Mouse (Mus musculus): ENCODE measurements around the gene Zmpste24. TPM values are rescaled to one million over a fixed set of nuclear protein-coding genes. Genes with fewer than 3 reads are reported as not detected.
"Not testable (repeated sequence)": the region's sequence is repeated elsewhere in the genome, so short reads cannot be mapped to it uniquely, and the experiment has no call there.

Gene Zmpste24
- polyA plus RNA-seq, 1 experiment from 2014 or later: 21.7 TPM

DNA sequence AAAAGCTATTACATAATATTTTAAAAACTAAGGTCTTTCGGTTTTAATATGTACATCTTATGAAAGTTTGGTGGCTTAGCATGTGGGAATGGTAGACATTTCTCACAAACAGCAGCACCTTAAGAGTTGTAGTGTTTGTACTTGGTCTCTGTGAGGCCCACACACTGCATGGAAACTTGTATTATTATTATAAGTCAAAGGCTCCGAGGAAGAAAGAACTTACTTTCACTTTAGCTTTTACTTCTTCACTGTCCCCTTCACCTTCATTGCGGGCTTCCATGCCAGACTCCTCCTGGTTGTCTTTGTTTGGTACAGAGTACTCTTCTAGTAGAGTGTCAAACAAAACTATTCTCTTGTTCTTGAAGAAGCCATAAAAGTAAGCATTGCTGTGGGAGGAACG, 23.8 kb downstream of the Zmpste24 start:
- Histone ChIP-seq H3K4me3 (replicated peaks; ENCODE audit: low read depth, low read length) (no peak overlapping the region), H3K27me3 (ENCODE audit: control insufficient read depth, insufficient read depth, low read length) (no peaks in the 10 kb centered on the region), H3K9me3 (ENCODE audit: control insufficient read depth, low read length) (no peaks in the 10 kb centered on the region), H3K4me1 (ENCODE audit: control insufficient read depth, insufficient read depth, low read length) (no peaks in the 10 kb centered on the region), H3K36me3 (ENCODE audit: control insufficient read depth, insufficient read depth, low read length) (peaks cover 61% of the 10 kb centered on the region), H3K27ac (replicated peaks; ENCODE audit: low read depth, low read length) (no peak overlapping the region), H3K9ac (replicated peaks; ENCODE audit: low read length) (no peak overlapping the region), H3K4me2 (ENCODE audit: low read length) (no peak overlapping the region)
- DNase-seq (no peak), ATAC-seq (ENCODE audit: low FRiP score, low TSS enrichment) (no peak)
- 87% methylated on average over 4 of the region's 4 CpGs for WGBS

DNA sequence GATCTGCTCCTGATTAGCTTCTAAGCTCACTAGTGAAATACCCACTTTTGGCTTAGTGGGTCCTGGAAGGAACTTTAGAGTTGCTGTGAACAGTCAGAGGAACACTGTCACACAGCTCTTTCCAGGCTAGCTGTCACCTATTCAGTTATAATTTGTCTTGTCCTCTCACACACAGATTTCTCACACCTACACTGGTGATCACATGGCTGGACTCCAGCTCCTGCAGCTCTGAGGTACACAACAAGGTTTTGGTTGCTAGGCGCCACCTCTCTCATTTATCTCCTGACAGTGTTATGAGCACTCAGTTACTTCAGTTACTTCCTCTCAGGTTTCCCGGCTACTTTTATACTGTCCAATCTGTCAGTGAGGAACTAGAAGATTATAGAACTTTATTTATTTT, 32.7 kb downstream of the Zmpste24 start:
- DNase-seq: no peak
- no peak overlapping the region for H3K4me2 ChIP-seq (ENCODE audit: low read length)
- 93% methylated on average over 2 of the region's 2 CpGs for WGBS
- H3K27ac ChIP-seq (replicated peaks; ENCODE audit: low read depth, low read length): no peak overlapping the region
- no peak for ATAC-seq (ENCODE audit: low FRiP score, low TSS enrichment)
- peaks cover 66% of the 10 kb centered on the region for H3K36me3 ChIP-seq (ENCODE audit: control insufficient read depth, insufficient read depth, low read length)
- no peaks in the 10 kb centered on the region for H3K9me3 ChIP-seq (ENCODE audit: control insufficient read depth, low read length)
- no peak overlapping the region for H3K4me3 ChIP-seq (replicated peaks; ENCODE audit: low read depth, low read length)
- no peaks in the 10 kb centered on the region for H3K27me3 ChIP-seq (ENCODE audit: control insufficient read depth, insufficient read depth, low read length)
- H3K4me1 ChIP-seq (ENCODE audit: control insufficient read depth, insufficient read depth, low read length): no peaks in the 10 kb centered on the region
- no peak overlapping the region for H3K9ac ChIP-seq (replicated peaks; ENCODE audit: low read length)

DNA sequence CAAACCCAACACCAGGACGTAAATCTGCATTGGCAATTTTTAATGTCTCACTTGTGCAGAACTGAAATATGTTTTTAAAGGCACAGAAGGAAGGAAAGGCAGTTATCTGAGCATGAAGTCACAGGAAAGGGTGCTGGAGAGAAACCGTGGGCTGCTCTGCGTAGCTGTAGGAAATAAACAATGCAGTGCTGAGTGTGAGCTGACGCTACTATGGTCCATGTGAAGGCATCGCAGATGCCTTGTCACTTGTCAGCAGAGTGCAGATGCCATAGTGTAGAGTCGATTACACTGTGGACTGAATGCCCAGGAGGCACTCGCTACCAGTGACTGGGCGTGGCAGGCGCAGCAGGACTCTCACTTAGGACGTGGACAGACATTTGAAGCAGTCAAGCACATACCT, 38.8 kb downstream of the Zmpste24 start:
- H3K36me3 ChIP-seq (ENCODE audit: control insufficient read depth, insufficient read depth, low read length): peaks cover 48% of the 10 kb centered on the region
- not testable (repeated sequence) for H3K4me1 ChIP-seq (ENCODE audit: control insufficient read depth, insufficient read depth, low read length); H3K27me3 ChIP-seq (ENCODE audit: control insufficient read depth, insufficient read depth, low read length); H3K9ac ChIP-seq (replicated peaks; ENCODE audit: low read length); H3K4me3 ChIP-seq (replicated peaks; ENCODE audit: low read depth, low read length); ATAC-seq (ENCODE audit: low FRiP score, low TSS enrichment); DNase-seq; H3K9me3 ChIP-seq (ENCODE audit: control insufficient read depth, low read length); H3K27ac ChIP-seq (replicated peaks; ENCODE audit: low read depth, low read length); H3K4me2 ChIP-seq (ENCODE audit: low read length)
- WGBS: 92% methylated on average over 10 of the region's 10 CpGs

DNA sequence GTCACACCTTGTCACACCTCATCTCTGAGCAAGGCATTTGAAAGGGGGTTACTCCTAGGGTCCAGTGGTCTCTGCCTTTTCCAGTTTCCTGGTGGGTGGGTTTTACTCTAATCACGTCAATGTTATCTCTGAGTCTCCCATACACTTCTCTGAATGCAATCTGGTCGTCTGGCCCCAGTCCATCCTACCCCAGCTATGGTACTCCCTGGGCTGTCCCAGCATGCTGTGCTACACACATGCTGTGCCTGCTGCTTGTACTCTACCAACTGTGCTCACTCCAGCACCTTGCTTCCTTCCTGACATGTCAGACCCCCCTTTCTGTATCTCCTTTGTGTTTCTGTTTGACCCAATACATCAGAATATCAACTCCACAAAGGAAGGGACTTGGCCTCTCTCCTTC, 41.0 kb downstream of the Zmpste24 start:
- H3K9me3 ChIP-seq (ENCODE audit: control insufficient read depth, low read length): no peaks in the 10 kb centered on the region
- no peak overlapping the region for H3K27ac ChIP-seq (replicated peaks; ENCODE audit: low read depth, low read length)
- no peaks in the 10 kb centered on the region for H3K27me3 ChIP-seq (ENCODE audit: control insufficient read depth, insufficient read depth, low read length)
- no peak for ATAC-seq (ENCODE audit: low FRiP score, low TSS enrichment)
- H3K4me1 ChIP-seq (ENCODE audit: control insufficient read depth, insufficient read depth, low read length): no peaks in the 10 kb centered on the region
- H3K4me3 ChIP-seq (replicated peaks; ENCODE audit: low read depth, low read length): no peak overlapping the region
- no peak overlapping the region for H3K4me2 ChIP-seq (ENCODE audit: low read length)
- WGBS: 70% methylated on average over 2 of the region's 2 CpGs
- no peak overlapping the region for H3K9ac ChIP-seq (replicated peaks; ENCODE audit: low read length)
- no peak for DNase-seq
- peaks cover 33% of the 10 kb centered on the region for H3K36me3 ChIP-seq (ENCODE audit: control insufficient read depth, insufficient read depth, low read length)

DNA sequence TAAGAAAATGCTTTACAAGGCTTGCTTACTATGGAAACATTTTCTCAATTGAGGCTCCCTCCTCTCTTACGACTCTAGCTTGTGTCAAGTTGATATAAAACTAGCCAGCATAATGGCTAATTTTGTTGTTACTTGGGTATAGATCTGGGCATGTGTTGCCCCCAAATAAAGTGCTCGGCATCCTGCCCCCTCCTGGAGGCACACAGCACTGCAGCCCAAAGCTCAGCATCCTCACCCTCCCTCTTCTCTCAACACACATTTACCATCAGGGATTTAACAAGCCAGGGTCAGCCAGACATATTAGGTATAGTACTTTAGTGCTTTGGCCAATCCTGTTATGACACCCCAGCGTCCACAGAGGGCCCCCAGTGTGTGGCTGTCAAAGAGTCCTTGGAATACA, 41.7 kb downstream of the Zmpste24 start:
- WGBS: 43% methylated on average over 3 of the region's 3 CpGs
- Histone ChIP-seq H3K27me3 (ENCODE audit: control insufficient read depth, insufficient read depth, low read length) (no peaks in the 10 kb centered on the region), H3K4me3 (replicated peaks; ENCODE audit: low read depth, low read length) (no peak overlapping the region), H3K9ac (replicated peaks; ENCODE audit: low read length) (no peak overlapping the region), H3K9me3 (ENCODE audit: control insufficient read depth, low read length) (no peaks in the 10 kb centered on the region), H3K27ac (replicated peaks; ENCODE audit: low read depth, low read length) (no peak overlapping the region), H3K4me1 (ENCODE audit: control insufficient read depth, insufficient read depth, low read length) (no peaks in the 10 kb centered on the region), H3K36me3 (ENCODE audit: control insufficient read depth, insufficient read depth, low read length) (peaks cover 31% of the 10 kb centered on the region), H3K4me2 (ENCODE audit: low read length) (no peak overlapping the region)
- DNase-seq: peak; percentile 31
- no peak for ATAC-seq (ENCODE audit: low FRiP score, low TSS enrichment)

DNA sequence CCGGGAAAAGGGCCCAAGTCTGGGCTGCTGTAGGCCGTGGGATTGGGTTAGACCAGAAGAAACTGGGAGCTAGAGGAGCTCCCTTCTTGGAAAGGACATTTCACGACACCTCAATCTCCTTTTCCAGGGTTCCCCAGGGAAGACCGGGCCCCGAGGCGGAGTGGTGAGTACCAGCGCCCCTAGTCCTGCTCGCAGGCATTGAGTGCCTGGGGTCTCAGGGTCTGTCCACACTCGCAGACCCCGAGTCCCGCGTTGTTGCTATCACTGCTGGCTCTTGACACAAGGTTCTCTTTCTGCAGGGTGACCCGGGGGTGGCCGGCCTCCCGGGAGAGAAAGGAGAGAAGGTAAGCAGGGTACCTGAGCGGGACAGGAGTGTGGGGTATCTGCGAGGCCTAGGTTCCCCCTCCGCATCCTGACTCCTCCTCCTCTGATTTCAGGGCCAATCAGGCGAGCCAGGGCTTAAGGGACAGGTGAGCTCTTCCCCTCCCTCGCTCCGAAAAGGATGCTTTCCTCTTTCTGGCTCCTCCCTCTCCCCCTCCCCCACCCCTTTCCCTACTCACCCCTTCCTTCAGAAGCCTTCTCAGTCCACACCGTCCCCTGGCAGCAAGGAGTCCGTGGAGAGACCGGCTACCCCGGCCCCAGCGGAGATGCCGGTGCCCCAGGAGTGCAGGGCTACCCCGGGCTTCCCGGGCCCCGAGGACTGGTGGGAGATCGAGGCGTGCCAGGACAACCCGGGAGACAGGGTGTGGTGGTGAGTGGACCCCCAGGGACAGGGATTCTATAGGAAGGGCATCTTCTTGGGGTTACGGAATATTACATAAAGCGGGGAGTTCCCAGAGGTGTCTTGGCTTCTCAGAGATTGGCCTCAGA, 45.4 kb downstream of the Zmpste24 start:
- DNase-seq: peak; percentile 25

DNA sequence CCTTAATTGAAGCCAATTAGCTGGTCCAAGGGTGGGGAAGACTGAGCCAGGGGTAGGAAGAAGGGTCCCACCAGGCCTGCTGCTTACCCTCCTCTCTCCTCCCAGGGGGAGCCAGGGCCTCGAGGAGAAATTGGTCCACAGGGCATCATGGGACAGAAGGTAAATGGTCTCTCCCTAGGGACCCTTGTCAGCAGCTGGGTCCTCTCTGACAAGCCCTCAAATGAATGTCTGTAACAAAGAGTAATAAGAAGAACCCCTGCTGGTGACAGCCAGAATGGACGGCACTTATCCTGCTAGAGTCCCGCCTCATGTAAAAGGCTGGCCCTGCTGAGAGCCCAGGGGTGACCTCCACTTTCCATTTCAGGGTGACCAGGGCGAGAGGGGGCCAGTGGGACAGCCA, 46.2 kb downstream of the Zmpste24 start:
- H3K9me3 ChIP-seq (ENCODE audit: control insufficient read depth, low read length): no peaks in the 10 kb centered on the region
- H3K36me3 ChIP-seq (ENCODE audit: control insufficient read depth, insufficient read depth, low read length): 0 out of 2 replicates have a peak, but pooled peaks cover 3% of the 10 kb centered on the region
- no peak overlapping the region for H3K27ac ChIP-seq (replicated peaks; ENCODE audit: low read depth, low read length)
- no peak overlapping the region for H3K4me2 ChIP-seq (ENCODE audit: low read length)
- no peak overlapping the region for H3K4me3 ChIP-seq (replicated peaks; ENCODE audit: low read depth, low read length)
- 20% methylated on average over 4 of the region's 4 CpGs for WGBS
- ATAC-seq (ENCODE audit: low FRiP score, low TSS enrichment) (no peak), DNase-seq (peak; percentile 29)
- no peaks in the 10 kb centered on the region for H3K4me1 ChIP-seq (ENCODE audit: control insufficient read depth, insufficient read depth, low read length)
- no peak overlapping the region for H3K9ac ChIP-seq (replicated peaks; ENCODE audit: low read length)
- no peaks in the 10 kb centered on the region for H3K27me3 ChIP-seq (ENCODE audit: control insufficient read depth, insufficient read depth, low read length)

More for the DNA sequence above, 45.4 kb downstream of the Zmpste24 start:
- WGBS: 9% methylated on average over 35 of the region's 35 CpGs
- peak overlapping the region; percentile 47 for H3K4me2 ChIP-seq (ENCODE audit: low read length)
- no peaks in the 10 kb centered on the region for H3K27me3 ChIP-seq (ENCODE audit: control insufficient read depth, insufficient read depth, low read length)
- H3K9me3 ChIP-seq (ENCODE audit: control insufficient read depth, low read length): no peaks in the 10 kb centered on the region
- H3K4me1 ChIP-seq (ENCODE audit: control insufficient read depth, insufficient read depth, low read length): no peaks in the 10 kb centered on the region
- H3K36me3 ChIP-seq (ENCODE audit: control insufficient read depth, insufficient read depth, low read length): 0 out of 2 replicates have a peak, but pooled peaks cover 3% of the 10 kb centered on the region
- peak overlapping the region; percentile 18 for H3K4me3 ChIP-seq (replicated peaks; ENCODE audit: low read depth, low read length)
- H3K9ac ChIP-seq (replicated peaks; ENCODE audit: low read length): peak overlapping the region; percentile 29; the same call in 1 of the 2 replicates
- no peak overlapping the region for H3K27ac ChIP-seq (replicated peaks; ENCODE audit: low read depth, low read length)
- ATAC-seq (ENCODE audit: low FRiP score, low TSS enrichment): peak; percentile 51; the same call in 1 of the 2 replicates

DNA sequence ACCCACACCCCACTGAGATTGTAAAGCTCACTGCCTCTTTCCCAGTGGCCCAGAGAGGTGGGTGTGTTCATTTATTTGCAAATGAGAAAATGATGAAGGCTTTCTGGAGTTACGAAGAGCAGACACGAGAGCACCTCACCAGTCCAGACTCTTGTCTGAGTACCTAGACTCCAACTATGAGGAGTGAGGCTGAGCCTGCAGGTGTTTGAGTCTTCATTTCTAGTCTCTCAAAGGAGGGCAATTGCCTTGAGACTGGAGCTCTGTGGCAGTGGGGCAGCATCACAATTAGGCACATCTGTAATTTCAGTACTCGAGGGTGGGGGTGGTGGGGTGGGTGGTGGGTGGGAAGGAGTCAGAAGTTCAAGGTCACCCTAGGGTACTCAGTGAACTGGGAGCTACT, 55.1 kb downstream of the Zmpste24 start:
- H3K9ac ChIP-seq (replicated peaks; ENCODE audit: low read length): no peak overlapping the region
- no peak overlapping the region for H3K4me3 ChIP-seq (replicated peaks; ENCODE audit: low read depth, low read length)
- ATAC-seq (ENCODE audit: low FRiP score, low TSS enrichment): no peak
- no peaks in the 10 kb centered on the region for H3K9me3 ChIP-seq (ENCODE audit: control insufficient read depth, low read length)
- H3K4me1 ChIP-seq (ENCODE audit: control insufficient read depth, insufficient read depth, low read length): peaks cover 12% of the 10 kb centered on the region; the same call in 1 of the 2 replicates
- DNase-seq: no peak
- no peaks in the 10 kb centered on the region for H3K36me3 ChIP-seq (ENCODE audit: control insufficient read depth, insufficient read depth, low read length)
- no peak overlapping the region for H3K27ac ChIP-seq (replicated peaks; ENCODE audit: low read depth, low read length)
- WGBS: 76% methylated on average over 3 of the region's 3 CpGs
- no peak overlapping the region for H3K4me2 ChIP-seq (ENCODE audit: low read length)
- peaks cover 9% of the 10 kb centered on the region; the same call in 1 of the 2 replicates for H3K27me3 ChIP-seq (ENCODE audit: control insufficient read depth, insufficient read depth, low read length)

DNA sequence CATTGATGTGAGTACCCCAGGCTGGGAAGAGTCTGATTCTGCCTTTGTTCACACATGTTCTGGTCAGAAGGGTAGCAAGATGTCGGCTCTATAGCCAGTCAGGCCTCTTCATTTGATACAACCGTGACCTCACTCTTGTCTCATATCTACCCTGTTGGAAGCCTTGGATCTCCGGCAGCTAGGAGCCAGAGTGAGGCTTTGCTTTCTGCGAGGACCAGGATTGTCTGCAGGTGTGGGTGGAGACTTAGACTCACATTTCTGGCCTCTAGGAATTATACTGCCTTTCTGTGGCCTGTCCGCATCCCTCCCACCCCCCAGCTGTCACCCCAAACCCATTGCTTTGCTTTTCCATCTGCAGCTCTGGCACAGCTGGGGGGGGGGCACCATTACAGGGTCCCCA, 55.6 kb downstream of the Zmpste24 start:
- Histone ChIP-seq H3K36me3 (ENCODE audit: control insufficient read depth, insufficient read depth, low read length) (no peaks in the 10 kb centered on the region), H3K9ac (replicated peaks; ENCODE audit: low read length) (no peak overlapping the region), H3K27me3 (ENCODE audit: control insufficient read depth, insufficient read depth, low read length) (peaks cover 9% of the 10 kb centered on the region; the same call in 1 of the 2 replicates), H3K4me1 (ENCODE audit: control insufficient read depth, insufficient read depth, low read length) (peaks cover 12% of the 10 kb centered on the region; the same call in 1 of the 2 replicates), H3K4me3 (replicated peaks; ENCODE audit: low read depth, low read length) (no peak overlapping the region), H3K4me2 (ENCODE audit: low read length) (no peak overlapping the region), H3K9me3 (ENCODE audit: control insufficient read depth, low read length) (no peaks in the 10 kb centered on the region), H3K27ac (replicated peaks; ENCODE audit: low read depth, low read length) (0 out of 2 replicates have a peak overlapping the region, but pooled peaks have one; percentile 5)
- ATAC-seq (ENCODE audit: low FRiP score, low TSS enrichment) (no peak), DNase-seq (no peak)
- 55% methylated on average over 5 of the region's 5 CpGs for WGBS
